Mouse (Mus musculus) 3134 (cell line): ENCODE measurements around the gene Slc52a3.
A peak's percentile ranks its signal among the peaks of the same experiment; 100 is the strongest.

Experiments used
- DNase-seq: peaks from one replicate; pipeline ENCODE4 v3.0.0-alpha.2; 2011; ENCODE audit warnings: low spot score; ENCODE audit not compliant: insufficient read length; ENCODE audit errors: extremely low read depth

The Slc52a3 gene

DNA sequence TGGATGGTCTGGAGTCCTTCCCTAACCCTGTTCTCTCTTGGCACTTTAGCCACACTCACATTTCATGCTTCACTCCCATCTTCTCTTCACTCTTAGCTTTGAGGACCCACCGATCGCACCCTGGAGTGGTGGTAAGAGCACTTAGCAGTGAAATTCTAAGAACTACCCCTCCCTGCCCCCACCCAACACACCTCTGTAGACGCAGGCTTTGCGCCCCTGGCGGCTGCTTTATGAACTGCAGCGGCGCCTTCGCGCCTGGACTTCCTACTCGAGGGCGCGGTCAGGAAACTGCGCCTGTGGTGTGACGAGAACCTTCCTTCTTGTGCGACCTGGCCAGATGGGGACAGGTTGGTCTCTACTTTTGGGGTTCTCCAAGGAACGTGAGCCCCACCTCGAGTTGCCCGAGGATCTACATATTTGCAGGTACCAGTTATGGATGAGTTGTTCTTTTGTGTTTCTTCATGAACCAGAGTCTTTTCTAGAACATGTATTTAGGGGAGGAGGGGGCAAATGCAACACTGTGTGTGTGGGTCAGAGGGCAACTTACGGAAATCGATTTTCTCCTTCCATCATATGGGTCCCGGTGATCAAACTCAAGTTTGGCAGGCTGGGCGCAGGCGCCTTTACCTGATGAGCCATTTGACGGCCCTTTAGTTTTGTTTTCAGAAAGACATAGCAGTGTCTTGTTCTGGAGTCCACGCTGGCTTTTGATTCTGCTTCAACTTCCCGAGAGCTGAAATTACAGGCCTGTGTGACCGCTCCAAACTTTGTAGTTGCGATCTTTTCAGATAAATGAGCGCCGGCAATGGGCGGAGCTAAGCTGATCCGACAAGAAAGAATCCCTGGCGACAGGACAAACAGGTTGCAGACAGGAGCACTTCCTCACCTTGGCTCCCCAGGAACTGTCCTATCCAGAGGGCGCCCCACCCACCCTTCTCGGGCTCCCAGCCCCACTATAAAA is at the start of gene Slc52a3:
TSS of gene Slc52a3 (plus strand) at position 283 of the 961 bp plus-strand sequence.
- DNase-seq: peak; percentile 79

DNA sequence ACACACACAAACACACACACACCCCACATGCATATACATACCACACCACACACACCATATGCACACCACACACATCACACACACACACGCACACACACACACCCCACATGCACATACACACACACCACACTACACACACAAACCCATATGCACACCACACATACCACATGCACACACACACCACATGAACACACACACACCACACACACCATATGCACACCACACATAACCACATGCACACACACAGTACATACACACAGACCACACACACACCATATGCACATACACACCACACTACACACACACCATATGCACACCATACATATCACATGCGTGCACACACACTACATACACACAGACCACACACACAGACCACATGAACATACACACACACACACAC is 48.7 kb upstream of the Slc52a3 start:
- DNase-seq: no peak

DNA sequence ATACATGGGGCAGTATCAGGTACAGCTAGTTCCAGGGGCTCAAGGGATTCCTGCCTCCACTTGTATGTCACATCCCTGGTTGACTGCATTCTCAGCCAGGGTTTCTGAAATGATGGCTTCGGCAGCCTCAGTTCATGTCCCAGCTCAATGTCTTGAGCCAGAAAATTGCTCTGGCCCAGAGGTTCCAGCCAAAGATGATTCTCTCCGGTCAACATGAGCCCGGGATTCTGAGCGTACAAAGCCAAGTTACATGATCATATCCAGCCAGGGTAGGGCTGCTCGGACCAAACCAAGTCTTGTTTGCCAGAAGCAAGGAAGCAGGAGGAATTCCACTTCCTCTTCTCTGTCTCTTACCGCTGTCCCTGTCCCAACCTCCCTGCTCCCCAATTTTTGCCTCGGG is 48.0 kb upstream of the Slc52a3 start:
- DNase-seq: no peak

DNA sequence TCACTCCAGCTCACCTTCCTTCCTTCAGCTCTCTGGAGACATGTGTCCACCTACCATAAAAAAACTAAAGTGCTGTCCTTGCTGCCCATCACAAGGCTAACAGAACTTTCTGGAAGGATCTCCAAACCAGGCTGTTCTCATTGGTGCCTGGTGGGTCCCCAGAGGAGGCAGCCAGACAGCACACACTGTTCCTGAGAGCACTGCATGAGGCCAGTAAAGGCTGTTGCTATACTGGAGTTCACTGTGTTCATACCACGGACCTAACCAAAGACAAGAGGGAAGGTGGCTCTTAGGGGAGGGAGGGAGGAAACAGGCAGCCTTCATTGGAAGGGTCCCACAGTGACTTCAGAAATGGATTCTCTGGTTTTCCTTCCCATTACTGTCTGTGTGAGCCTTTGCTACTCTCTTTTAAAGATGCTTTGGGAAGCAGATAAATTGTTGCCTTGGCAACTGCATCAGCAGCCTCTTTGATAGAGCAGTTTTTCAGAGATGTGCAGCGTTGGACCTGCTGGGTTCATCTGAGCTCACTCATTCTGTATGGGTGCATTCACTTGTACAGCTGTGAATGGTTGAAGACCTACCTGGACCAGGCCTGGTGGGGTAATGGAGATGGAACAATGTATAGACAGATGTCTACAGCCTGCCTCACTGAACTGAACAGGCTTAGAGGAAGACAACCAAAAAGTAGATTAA is 47.1 kb upstream of the Slc52a3 start:
- DNase-seq: no peak

DNA sequence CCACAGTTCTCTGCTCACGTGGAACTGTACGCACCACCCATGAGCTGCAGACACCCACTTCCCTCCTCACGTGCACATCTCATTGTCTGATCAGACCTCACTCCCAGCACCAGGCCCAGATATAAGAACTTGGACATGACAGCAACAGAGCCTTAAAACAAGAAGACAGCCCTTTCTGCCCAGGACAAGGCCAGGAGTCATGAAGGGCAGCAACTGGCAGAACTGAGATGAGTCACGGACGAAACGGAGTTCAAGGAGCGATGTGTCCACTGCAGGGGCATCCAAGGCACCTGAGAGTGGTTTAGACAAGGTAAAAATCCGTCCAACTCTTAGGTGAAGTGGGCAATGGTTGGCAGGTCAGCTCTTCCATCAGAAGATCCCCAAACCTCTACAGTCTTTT is 42.6 kb upstream of the Slc52a3 start:
- no peak for DNase-seq

DNA sequence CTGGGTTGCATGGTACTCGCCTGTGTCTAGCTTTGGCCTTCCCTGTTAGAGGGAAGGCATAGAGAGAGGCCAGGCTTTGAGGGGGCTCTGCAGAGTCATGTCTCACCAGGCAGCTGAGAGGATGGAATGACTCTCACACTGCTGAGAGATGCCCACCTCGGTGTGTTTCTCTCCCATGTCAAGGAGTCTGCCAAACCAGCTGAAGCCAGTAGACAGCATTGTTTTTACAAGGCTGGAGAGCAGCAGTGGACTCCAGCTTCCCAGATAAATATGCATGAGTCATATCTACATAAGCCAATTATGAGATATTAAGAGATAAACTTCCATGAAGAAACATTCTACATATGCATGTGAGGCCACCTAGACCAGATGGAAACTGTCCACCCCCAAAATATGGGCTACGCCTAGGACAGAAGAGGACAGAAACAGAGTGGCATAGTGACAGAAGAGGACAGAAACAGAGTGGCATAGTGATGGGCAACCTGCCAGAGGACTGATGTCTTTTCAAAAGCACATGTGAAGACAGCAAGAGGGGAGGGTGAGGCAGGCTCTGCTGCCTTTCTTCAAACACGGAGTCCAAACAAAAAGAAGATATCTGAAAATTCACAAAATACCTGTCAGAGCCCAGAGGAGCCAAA is 39.7 kb upstream of the Slc52a3 start:
- peak; percentile 39 for DNase-seq

DNA sequence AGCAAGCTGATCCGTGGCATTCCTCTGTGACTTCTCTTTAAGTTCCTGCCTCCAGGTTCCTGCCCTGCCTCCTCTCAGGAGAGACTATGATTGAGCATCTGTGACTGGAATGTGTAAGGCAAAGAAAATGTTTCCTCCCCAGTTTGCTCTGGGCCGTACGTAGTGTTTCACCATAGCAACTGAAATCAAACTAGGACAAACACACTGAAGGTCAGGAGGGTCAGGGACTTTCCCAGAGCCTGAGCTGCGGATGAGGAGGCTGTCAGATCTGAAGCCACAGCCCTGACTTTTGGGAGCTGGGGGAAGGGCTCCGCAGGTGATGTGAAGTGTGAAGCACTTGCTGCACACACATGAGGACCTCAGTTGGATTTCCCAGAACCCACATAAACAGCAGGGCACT is 37.0 kb upstream of the Slc52a3 start:
- DNase-seq: peak; percentile 41

DNA sequence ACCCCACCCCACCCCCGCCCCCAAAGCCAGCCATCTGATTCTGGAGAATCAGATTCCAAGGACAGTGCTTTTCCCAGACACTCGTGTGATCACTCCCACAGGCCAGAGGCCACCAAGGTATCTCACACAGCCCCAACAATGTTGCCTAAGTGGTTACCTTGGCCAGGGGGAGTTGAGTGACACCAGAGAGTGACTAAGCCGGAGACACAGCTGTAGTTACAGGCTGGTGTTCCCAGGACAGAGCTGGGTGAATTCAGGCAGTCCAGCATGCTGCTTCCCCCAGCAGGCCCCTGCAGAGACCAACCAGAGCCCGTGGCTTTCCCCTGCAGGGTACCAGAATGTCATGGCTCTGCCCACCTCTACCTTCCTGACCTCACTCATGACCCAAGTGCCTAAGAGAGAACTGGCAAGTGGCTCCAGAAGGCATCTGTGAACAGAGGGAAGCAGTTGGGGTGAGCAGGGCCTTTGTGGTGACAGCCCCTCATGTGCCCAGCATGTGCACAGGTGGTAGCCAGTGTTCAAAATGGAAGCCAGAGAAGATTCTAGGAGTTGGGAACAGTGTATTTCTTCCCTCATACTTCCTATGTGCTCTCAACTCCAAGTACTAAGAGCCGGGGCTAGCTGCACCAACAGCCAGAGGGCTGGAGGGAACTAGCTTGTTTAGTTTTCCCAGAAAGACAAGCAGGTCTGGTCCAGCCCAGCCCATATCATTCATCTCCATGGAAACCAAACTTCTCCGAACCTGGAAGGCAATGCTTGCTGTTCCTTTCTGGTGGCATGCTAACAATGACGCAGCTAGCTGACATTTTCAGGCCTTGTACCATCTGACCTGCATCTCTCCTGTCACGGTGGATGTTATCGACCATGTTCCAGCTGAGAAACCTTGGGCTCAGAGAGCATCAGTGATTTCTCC is 34.8 kb upstream of the Slc52a3 start:
- DNase-seq: no peak

DNA sequence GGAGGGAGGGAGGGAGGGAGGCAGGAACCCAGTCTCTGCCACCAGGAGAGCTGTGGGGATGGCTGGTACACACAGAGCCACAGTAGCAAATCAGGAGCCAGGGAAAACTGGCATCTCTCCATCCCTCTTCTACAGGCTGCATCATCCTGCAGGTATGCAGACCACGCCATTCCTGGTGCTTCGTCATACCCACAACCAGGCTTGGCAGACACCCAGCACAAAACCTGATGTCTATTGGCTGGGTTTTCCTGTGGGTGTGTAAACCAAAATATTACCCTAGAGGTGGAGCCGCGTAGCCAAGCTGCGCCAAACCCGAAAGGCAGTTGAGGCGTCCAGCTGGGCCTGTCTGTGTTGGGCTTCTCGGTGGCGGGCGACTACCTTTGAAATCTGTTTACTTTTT is 33.8 kb upstream of the Slc52a3 start:
- DNase-seq: peak; percentile 90

DNA sequence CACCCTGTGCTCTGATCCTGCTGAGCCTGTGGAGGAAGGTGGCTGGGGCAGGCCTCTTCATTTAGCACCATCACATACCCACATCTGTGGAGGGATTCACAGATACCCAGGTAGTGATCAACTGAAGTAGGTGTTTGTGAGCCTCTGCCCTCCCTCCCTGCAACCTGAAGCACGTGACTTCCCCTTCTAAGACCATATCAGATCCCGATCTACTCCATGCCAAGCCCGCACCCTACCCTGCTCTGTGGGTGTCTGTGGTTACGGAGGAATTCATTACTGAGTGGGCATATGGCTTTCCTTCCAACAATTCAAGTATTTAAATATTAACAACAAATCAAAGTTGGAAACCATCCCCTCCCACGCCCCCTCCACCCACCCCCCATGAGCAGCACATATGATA is 33.0 kb upstream of the Slc52a3 start:
- no peak for DNase-seq

DNA sequence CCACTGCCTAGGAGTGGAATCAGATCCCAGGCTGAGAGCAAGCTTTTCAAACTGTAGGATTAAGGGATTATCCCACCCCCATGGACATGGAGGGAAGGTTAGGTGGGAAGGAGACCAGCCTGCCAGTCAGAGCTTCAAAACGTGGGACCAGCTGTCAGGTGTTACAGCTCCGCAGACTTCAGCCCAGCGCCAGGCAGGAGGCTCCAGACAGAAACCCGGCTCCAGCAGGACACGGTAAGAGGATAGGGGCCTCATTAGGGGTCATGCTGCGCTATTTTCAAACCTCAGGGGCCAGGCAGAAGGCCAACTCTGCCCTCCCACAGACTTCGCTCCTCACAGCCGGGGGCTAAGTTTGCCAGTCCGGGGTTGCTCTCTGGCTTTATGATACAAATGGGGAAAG is 32.3 kb upstream of the Slc52a3 start:
- DNase-seq: no peak

DNA sequence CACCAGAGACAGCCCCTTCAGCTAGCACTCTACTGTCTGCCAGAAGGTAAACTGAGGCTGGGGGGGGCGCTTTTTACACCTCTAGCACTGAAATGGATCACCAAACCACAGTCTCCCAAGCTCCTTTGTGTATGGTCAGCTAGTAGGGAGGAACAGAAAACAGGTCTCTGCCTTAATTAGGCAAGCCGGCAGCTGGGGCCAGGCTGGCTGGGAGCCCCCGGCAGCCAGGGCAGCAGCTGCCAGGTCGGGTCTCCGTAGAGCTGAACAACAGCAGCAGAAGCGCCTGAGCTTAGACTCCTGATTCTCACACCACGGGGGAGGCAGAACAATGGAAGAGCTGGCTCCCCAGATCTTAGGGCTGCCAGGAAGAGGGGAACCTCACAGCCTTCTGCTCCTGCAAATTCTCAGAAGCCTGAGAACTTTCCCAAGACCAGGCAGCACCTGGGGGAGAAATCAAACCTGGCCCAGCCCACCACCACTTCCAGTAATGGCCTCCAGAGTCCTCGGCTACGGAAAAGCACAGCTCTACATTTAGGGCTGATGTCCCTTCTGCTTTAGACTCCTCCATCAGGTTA is 29.0 kb upstream of the Slc52a3 start:
- DNase-seq: no peak

DNA sequence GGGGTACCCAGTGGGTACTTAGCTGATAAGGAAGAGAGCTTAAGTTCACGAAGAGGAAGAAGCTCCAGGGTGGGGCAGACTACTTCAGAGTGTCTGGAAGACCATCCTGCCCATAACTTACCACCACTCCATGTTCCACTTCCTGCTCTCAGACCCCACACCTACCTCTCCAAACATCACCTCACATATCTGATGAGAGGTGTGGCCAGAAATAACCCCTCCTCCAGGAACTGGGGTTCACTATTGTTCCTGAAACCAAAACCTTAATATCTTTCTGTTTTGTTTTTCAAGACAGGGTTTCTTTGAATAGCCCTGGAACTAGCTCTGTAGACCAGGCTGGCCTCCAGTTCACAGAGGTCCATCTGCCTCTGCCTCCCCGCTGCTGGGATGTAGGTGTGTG is 28.5 kb upstream of the Slc52a3 start:
- no peak for DNase-seq

DNA sequence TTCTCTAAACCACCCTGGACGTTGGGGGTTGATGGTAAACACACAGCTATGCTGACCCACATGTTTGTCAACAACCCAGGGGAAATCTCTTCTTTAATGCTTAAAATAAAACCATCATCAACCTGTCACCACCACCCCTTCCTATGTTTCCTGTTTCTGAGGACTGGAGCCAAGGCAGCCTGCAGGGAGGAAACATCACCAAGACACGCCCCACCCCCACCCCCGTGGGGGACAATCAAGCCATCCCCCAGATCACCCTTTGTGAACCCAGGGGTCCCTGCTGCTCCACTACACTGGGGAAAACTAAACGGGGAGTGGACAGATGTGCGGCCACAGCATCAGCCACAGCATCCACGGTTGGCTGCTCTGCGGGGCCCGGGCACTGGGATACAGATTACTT is 27.9 kb upstream of the Slc52a3 start:
- DNase-seq: no peak

DNA sequence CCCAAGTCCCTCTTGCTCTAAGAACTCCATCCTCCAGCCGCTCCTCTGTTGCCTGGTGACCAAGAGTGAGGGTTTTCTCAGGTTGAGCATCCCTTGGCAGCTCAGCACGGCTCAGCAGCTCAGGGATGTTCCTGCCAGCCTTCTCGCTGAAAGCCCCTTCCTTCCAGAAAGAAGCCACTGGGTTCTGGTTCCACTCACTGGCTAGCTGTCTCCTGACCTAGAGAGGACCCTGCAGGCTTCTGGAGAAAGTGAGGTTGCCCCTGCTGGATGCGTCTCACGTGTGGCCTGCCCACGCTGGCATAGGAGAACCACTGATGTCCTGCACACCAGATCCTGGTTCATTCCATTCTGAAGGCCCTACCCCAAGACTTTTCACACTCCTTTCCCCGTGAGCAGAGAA is 27.3 kb upstream of the Slc52a3 start:
- DNase-seq: no peak

DNA sequence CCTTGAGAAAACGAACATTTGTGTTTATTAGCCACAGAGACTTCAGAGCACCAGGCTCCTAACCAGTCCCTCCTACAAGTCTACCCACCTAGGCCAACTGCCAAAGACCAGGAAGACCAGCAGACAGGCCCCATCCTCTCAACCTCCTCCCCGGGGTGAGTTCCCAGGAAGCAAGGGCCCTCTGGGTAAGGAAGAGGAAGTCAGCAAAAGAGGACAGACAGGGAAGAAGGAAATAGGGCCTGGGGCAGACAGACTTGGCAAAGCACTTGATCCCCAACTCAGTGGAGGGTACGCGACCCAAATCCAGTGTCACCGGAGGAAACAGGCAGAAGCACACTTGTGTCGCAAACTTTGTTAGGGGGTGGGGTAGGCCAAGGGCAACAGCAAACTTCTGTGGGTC is 26.9 kb upstream of the Slc52a3 start:
- no peak for DNase-seq

DNA sequence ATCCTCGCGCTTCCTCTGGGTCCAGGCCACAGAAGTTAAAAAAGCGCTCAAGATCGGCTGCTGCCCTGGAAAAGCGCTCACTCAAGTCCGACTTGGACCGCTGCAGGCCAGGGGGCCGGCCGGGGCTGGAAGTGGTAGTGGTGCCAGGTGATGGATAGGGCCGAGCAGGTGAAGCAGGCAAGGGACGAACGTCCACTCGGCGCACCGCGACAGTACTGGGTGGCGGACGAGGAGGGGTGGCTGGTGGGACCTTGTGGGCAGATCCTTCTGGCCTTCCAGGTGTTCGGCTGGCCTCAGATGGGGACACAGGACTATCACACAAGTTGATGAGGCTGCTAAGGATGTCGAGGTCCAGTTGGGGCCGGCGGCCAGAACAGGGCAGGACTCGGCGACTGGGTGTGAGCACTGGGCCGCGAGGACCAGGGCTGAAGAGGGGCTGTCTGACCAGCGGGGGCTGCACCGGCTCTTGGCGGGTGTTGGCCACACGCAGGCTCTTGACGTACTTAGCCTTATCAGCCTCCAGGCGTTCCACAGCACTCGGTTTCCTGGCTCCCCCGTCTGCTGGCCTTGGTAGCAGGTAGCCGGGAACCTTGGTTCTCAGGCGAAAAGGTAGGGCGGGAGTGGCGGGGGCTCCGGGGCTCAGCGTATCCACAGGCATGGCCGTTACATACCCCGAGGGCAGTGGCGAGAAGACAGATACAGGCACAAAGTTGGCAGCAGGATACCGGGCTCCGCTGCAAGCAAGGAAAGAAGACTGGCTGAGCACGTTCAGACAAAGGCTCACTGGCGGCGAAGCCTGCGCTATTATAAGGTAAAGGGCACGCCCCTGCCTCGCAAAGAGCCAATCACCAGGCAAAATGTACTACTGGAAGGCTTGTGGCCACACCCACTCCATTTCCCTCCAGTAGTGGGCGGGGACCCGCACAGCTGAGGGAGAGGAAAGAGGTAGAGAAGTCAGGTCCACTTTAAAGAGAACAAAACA is 25.8 kb upstream of the Slc52a3 start:
- DNase-seq: no peak

DNA sequence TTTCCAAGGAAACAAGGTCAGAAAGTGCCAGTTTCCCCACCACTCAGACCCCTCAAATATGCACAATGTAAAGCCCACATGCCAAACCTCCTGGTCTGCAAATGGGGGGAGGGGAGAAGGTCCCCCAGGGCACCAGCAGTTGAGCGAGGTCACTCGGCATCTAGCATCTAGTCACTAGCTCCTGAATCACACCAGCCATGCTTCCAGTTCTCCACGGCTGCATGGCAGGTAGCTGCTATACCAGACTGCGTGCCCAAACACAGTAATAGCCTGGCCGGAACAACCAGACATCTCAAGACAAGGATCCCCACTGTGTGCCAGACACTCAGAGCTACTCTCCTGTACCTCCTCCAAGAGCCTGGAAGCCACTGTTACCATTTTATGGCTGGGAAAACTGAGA is 24.6 kb upstream of the Slc52a3 start:
- DNase-seq: no peak
